Mouse (Mus musculus) left cerebral cortex, postnatal 4 days (tissue): ENCODE measurements at regions not wholly inside any gene's neighbourhood (a gene's known extent, or its start where the extent isn't known, plus 50 kb on each side); places are given as distances from the start of the nearest gene placed in this dataset.

ENCODE experiments used
- DNase-seq: peaks from one replicate; pipeline ENCODE4 v3.0.0-alpha.2; 2022
- intact Hi-C: fragments of 180-260 bp; cut with DNase I; formaldehyde crosslinking; loops from one replicate; pipeline ENCODE4 v1.15.1; 2025

DNA sequence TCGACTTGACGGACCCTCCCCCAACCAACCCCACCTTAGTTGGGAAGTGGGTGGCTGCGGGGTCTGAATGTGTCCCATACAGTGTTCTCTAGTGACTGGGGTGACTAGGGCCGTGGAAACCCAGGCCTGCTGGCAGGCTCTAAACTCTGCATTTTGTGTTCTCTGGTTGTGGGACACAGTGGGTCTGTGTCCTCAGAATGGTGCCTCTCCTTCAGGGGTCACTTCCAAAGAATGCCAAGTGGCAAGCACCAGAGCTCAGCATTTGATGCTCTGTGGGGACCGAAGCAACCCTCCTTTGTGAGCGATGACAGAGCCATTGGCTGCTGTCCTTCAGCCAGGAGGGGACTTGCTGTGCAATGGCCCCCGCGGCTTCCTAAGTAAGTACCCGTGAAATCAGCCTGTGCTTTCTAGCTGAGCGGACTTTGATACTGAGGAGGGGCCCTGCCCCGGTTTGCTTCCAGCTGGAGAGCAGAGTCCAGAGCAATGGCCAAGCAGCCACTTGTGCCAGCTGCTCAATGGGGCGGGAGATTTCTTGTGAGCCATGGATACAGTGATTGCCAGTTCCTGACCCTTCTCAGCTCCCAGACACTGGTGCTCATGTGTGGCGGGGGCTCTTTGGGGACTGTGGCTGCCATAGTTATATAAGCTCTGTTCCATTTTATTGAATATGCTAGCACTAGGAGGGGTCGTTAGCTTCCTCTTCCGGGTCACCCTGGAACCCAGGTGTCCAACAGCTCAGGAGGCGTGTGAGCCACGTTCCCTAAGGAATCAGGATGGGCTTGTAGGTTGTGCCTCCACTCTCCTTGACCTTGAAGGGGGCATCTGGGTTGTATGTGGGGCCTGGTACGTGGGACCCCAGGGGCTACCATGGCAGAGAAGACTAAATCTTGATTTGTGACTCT is 60.4 kb upstream of the Sulf2 start:
- DNase-seq, result peak; percentile 94
- intact Hi-C loops, result no loop called here

GRCm38 (mm10) chr2:166215191-166215590 is 59.7 kb upstream of the Sulf2 start:
- DNase-seq, result no peak
- intact Hi-C loops, result no loop called here

DNA sequence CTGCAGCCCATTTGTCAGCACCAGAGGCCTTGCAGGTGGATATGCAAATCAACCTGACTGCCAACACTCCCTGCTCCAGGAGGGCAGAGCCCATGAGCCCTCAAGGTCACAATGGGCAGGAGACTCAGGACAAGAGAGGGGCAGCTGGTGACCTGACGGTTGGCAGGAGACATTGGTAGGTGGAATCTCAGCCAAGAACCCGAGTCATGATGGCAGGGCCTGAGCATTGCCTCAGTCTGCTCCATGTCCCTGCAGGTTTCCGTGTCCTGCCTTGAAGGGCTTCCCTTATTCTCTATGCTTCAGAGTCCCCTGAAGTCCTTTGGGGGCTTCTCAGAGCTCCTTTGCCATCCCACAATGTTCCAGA is 51.7 kb upstream of the Sulf2 start:
- peak; percentile 60 for DNase-seq
- intact Hi-C loops, result no loop called here

DNA sequence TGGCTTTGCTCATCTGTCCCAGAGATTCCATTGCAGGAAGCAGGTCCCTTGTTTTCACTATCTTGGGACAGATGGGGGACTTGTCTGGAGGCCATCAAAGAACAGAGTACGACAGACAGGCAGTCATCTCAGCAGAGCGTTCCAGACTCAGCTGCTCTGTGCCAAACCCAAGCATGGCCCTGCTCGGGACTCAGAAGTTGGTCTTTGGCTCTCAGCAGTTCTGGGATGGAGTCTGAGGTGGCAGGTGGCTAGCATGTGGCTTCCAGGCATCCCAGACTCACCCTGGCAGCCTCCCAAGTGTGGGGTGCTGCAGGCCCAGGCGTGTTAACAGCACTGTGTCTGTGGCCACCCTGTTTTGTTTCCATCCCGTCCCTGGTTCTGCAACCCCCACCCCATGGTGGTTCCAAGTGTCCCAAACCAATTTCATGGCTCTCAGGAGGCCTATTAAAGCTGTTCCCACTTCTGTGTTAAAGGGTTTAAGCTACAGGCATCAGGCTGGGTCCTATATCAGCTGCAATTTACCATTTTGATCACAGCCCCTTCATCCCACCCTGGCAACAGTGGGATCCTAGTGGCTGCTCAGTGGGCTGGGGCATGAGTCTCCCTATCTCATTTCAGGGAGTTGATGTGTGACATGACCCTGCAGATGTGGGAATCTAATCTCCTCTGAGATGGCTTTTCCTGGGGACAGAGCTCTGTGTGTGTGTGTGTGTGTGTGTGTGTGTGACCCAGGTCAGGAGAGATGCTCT is 51.1 kb upstream of the Sulf2 start:
- peak; percentile 73 for DNase-seq
- intact Hi-C loops, result no loop called here
